Mouse (Mus musculus): ENCODE measurements at regions not wholly inside any gene's neighbourhood (a gene's known extent, or its start where the extent isn't known, plus 50 kb on each side); places are given as distances from the start of the nearest gene placed in this dataset.

GRCm38 (mm10) chr6:118330496-118330895 is 88.8 kb downstream of the Bms1 start:
- no peak overlapping the region for H3K4me2 ChIP-seq (ENCODE audit: low read depth, low read length)
- no peak overlapping the region for H3K9ac ChIP-seq (ENCODE audit: low read depth, low read length)
- H3K9me3 ChIP-seq (ENCODE audit: control insufficient read depth, low read length), result no peaks in the 10 kb centered on the region
- ATAC-seq, result no peak
- 93% methylated on average over 7 of the region's 7 CpGs for WGBS
- no peak overlapping the region for H3K27ac ChIP-seq (ENCODE audit: low read length)
- H3K4me1 ChIP-seq (ENCODE audit: control insufficient read depth, insufficient read depth, low read length), result no peaks in the 10 kb centered on the region
- no peaks in the 10 kb centered on the region for H3K27me3 ChIP-seq (replicated peaks; ENCODE audit: control insufficient read depth, insufficient read depth, low read length)
- no peaks in the 10 kb centered on the region for H3K36me3 ChIP-seq (ENCODE audit: control insufficient read depth, insufficient read depth, low read length)
- H3K4me3 ChIP-seq (ENCODE audit: low read length), result no peak overlapping the region

- Histone ChIP-seq H3K4me2 (ENCODE audit: low read depth, low read length) (no peak overlapping the region), H3K4me3 (ENCODE audit: low read length) (no peak overlapping the region), H3K9me3 (ENCODE audit: control insufficient read depth, low read length) (no peaks in the 10 kb centered on the region), H3K4me1 (ENCODE audit: control insufficient read depth, insufficient read depth, low read length) (no peaks in the 10 kb centered on the region), H3K36me3 (ENCODE audit: control insufficient read depth, insufficient read depth, low read length) (no peaks in the 10 kb centered on the region), H3K27ac (ENCODE audit: low read length) (no peak overlapping the region), H3K27me3 (replicated peaks; ENCODE audit: control insufficient read depth, insufficient read depth, low read length) (no peaks in the 10 kb centered on the region), H3K9ac (ENCODE audit: low read depth, low read length) (no peak overlapping the region)
- no peak for ATAC-seq
- 77% methylated on average over 6 of the region's 6 CpGs for WGBS
These were observed 91.8 kb downstream of the Bms1 start for GRCm38 (mm10) chr6:118327458-118327857.

- Histone ChIP-seq H3K9me3 (ENCODE audit: control insufficient read depth, low read length) (no peaks in the 10 kb centered on the region), H3K9ac (ENCODE audit: low read depth, low read length) (no peak overlapping the region), H3K4me1 (ENCODE audit: control insufficient read depth, insufficient read depth, low read length) (no peaks in the 10 kb centered on the region), H3K27ac (ENCODE audit: low read length) (no peak overlapping the region), H3K27me3 (replicated peaks; ENCODE audit: control insufficient read depth, insufficient read depth, low read length) (no peaks in the 10 kb centered on the region), H3K4me3 (ENCODE audit: low read length) (no peak overlapping the region), H3K36me3 (ENCODE audit: control insufficient read depth, insufficient read depth, low read length) (no peaks in the 10 kb centered on the region), H3K4me2 (ENCODE audit: low read depth, low read length) (no peak overlapping the region)
- 92% methylated on average over 1 of the region's 1 CpGs for WGBS
- ATAC-seq, result no peak
These were observed 93.6 kb downstream of the Bms1 start for GRCm38 (mm10) chr6:118325681-118326080.

- Histone ChIP-seq H3K36me3 (ENCODE audit: control insufficient read depth, insufficient read depth, low read length) (no peaks in the 10 kb centered on the region), H3K27ac (ENCODE audit: low read length) (no peak overlapping the region), H3K4me3 (ENCODE audit: low read length) (no peak overlapping the region), H3K27me3 (replicated peaks; ENCODE audit: control insufficient read depth, insufficient read depth, low read length) (no peaks in the 10 kb centered on the region), H3K9me3 (ENCODE audit: control insufficient read depth, low read length) (no peaks in the 10 kb centered on the region), H3K4me2 (ENCODE audit: low read depth, low read length) (no peak overlapping the region), H3K9ac (ENCODE audit: low read depth, low read length) (no peak overlapping the region), H3K4me1 (ENCODE audit: control insufficient read depth, insufficient read depth, low read length) (no peaks in the 10 kb centered on the region)
- 70% methylated on average over 4 of the region's 4 CpGs for WGBS
- ATAC-seq, result no peak
These were observed 94.7 kb downstream of the Bms1 start for GRCm38 (mm10) chr6:118324559-118324958.

- H3K4me1 ChIP-seq (ENCODE audit: control insufficient read depth, insufficient read depth, low read length), result no peaks in the 10 kb centered on the region
- WGBS, result 66% methylated on average over 6 of the region's 6 CpGs
- ATAC-seq, result no peak
- no peaks in the 10 kb centered on the region for H3K9me3 ChIP-seq (ENCODE audit: control insufficient read depth, low read length)
- H3K9ac ChIP-seq (ENCODE audit: low read depth, low read length), result no peak overlapping the region
- H3K27ac ChIP-seq (ENCODE audit: low read length), result no peak overlapping the region
- H3K27me3 ChIP-seq (replicated peaks; ENCODE audit: control insufficient read depth, insufficient read depth, low read length), result no peaks in the 10 kb centered on the region
- H3K36me3 ChIP-seq (ENCODE audit: control insufficient read depth, insufficient read depth, low read length), result no peaks in the 10 kb centered on the region
- H3K4me2 ChIP-seq (ENCODE audit: low read depth, low read length), result no peak overlapping the region
- H3K4me3 ChIP-seq (ENCODE audit: low read length), result no peak overlapping the region
These were observed 96.2 kb downstream of the Bms1 start for GRCm38 (mm10) chr6:118323052-118323451.

- Histone ChIP-seq H3K27me3 (replicated peaks; ENCODE audit: control insufficient read depth, insufficient read depth, low read length) (no peaks in the 10 kb centered on the region), H3K4me3 (ENCODE audit: low read length) (no peak overlapping the region), H3K36me3 (ENCODE audit: control insufficient read depth, insufficient read depth, low read length) (no peaks in the 10 kb centered on the region), H3K4me2 (ENCODE audit: low read depth, low read length) (no peak overlapping the region), H3K9me3 (ENCODE audit: control insufficient read depth, low read length) (no peaks in the 10 kb centered on the region), H3K4me1 (ENCODE audit: control insufficient read depth, insufficient read depth, low read length) (no peaks in the 10 kb centered on the region), H3K9ac (ENCODE audit: low read depth, low read length) (no peak overlapping the region), H3K27ac (ENCODE audit: low read length) (no peak overlapping the region)
- no peak for ATAC-seq
- WGBS, result 63% methylated on average over 5 of the region's 5 CpGs
These were observed 96.6 kb downstream of the Bms1 start for GRCm38 (mm10) chr6:118322631-118323030.

GRCm38 (mm10) chr6:118322061-118322460 is 97.2 kb downstream of the Bms1 start:
- Histone ChIP-seq H3K27ac (ENCODE audit: low read length) (no peak overlapping the region), H3K4me1 (ENCODE audit: control insufficient read depth, insufficient read depth, low read length) (no peaks in the 10 kb centered on the region), H3K9ac (ENCODE audit: low read depth, low read length) (no peak overlapping the region), H3K4me3 (ENCODE audit: low read length) (no peak overlapping the region), H3K27me3 (replicated peaks; ENCODE audit: control insufficient read depth, insufficient read depth, low read length) (no peaks in the 10 kb centered on the region), H3K36me3 (ENCODE audit: control insufficient read depth, insufficient read depth, low read length) (no peaks in the 10 kb centered on the region), H3K9me3 (ENCODE audit: control insufficient read depth, low read length) (no peaks in the 10 kb centered on the region), H3K4me2 (ENCODE audit: low read depth, low read length) (no peak overlapping the region)
- WGBS, result 80% methylated on average over 6 of the region's 6 CpGs
- no peak for ATAC-seq

GRCm38 (mm10) chr6:118320021-118320525 is 99.2 kb downstream of the Bms1 start:
- Histone ChIP-seq H3K4me1 (ENCODE audit: control insufficient read depth, insufficient read depth, low read length) (no peaks in the 10 kb centered on the region), H3K4me3 (ENCODE audit: low read length) (no peak overlapping the region), H3K9me3 (ENCODE audit: control insufficient read depth, low read length) (no peaks in the 10 kb centered on the region), H3K9ac (ENCODE audit: low read depth, low read length) (no peak overlapping the region), H3K27ac (ENCODE audit: low read length) (no peak overlapping the region), H3K27me3 (replicated peaks; ENCODE audit: control insufficient read depth, insufficient read depth, low read length) (no peaks in the 10 kb centered on the region), H3K4me2 (ENCODE audit: low read depth, low read length) (no peak overlapping the region), H3K36me3 (ENCODE audit: control insufficient read depth, insufficient read depth, low read length) (no peaks in the 10 kb centered on the region)
- WGBS, result 84% methylated on average over 7 of the region's 7 CpGs
- no peak for ATAC-seq

GRCm38 (mm10) chr6:118315881-118316280 is 103.4 kb downstream of the Bms1 start:
- Histone ChIP-seq H3K4me2 (ENCODE audit: low read depth, low read length) (no peak overlapping the region), H3K9ac (ENCODE audit: low read depth, low read length) (no peak overlapping the region), H3K4me3 (ENCODE audit: low read length) (no peak overlapping the region), H3K27ac (ENCODE audit: low read length) (no peak overlapping the region), H3K4me1 (ENCODE audit: control insufficient read depth, insufficient read depth, low read length) (no peaks in the 10 kb centered on the region), H3K27me3 (replicated peaks; ENCODE audit: control insufficient read depth, insufficient read depth, low read length) (no peaks in the 10 kb centered on the region), H3K9me3 (ENCODE audit: control insufficient read depth, low read length) (no peaks in the 10 kb centered on the region), H3K36me3 (ENCODE audit: control insufficient read depth, insufficient read depth, low read length) (no peaks in the 10 kb centered on the region)
- no peak for ATAC-seq
- WGBS, result 87% methylated on average over 6 of the region's 6 CpGs

- 36% methylated on average over 13 of the region's 13 CpGs for WGBS
- ATAC-seq, result peak; percentile 66
These were observed 104.2 kb downstream of the Bms1 start for GRCm38 (mm10) chr6:118314941-118315687.

More at GRCm38 (mm10) chr6:118314941-118315687, 104.2 kb downstream of the Bms1 start:
- Histone ChIP-seq H3K9me3 (ENCODE audit: control insufficient read depth, low read length) (no peaks in the 10 kb centered on the region), H3K36me3 (ENCODE audit: control insufficient read depth, insufficient read depth, low read length) (no peaks in the 10 kb centered on the region), H3K4me2 (ENCODE audit: low read depth, low read length) (no peak overlapping the region), H3K9ac (ENCODE audit: low read depth, low read length) (no peak overlapping the region), H3K27ac (ENCODE audit: low read length) (no peak overlapping the region; the same call in 1 of the 2 replicates), H3K27me3 (replicated peaks; ENCODE audit: control insufficient read depth, insufficient read depth, low read length) (no peaks in the 10 kb centered on the region), H3K4me1 (ENCODE audit: control insufficient read depth, insufficient read depth, low read length) (no peaks in the 10 kb centered on the region), H3K4me3 (ENCODE audit: low read length) (no peak overlapping the region)
